Mouse (Mus musculus) liver, embryonic 14.5 days (tissue): ENCODE results near the gene Gng8.

Experiments used
- CTCF ChIP-seq: IDR thresholded peaks from 2 replicates; pipeline ENCODE4 v1.5.1; 2016; ENCODE audit warnings: antibody characterized with exemption, low read depth, control low read depth
- EP300 ChIP-seq: IDR thresholded peaks from 2 replicates; pipeline ENCODE4 v1.6.1; 2016; ENCODE audit warnings: antibody characterized with exemption, low read depth

DNA sequence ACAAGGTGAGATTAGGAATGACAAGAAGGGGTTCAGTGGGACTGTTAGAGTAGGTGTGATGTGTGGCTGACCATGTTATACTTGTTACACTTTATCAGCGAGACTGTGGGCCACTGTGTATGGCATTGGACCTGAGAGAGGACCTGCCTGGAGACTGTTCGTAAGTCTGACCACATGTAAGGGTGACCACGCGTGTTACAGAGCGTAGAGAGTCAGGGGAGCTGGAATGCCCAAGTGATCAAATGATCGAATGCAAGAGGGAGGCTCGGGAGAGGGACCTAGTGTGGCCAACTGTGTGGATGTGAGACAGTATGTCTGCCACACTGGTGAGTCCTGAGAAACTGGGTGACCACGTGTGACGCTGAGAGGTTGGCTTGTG is 755 bp downstream of the Gng8 start:
- TF ChIP-seq CTCF (no peak), EP300 (no peak)
